Mouse (Mus musculus) kidney, adult 2 months (tissue): Measurements from ENCODE around the gene Cdkn1a.

ENCODE experiments used
- CTCF ChIP-seq: fragments of 200-500 bp; conservative IDR thresholded peaks from 2 replicates; pipeline ENCODE4 v1.5.1; 2011; ENCODE audit warnings: low read depth, mild to moderate bottlenecking, control low read depth, low read length, moderate library complexity, mixed read lengths; ENCODE audit not compliant: insufficient read depth, insufficient read length
- POLR2A ChIP-seq: fragments of 200-500 bp; IDR thresholded peaks from one replicate; pipeline ENCODE4 v1.6.1; 2011; ENCODE audit warnings: low read depth, low read length, control low read depth

DNA sequence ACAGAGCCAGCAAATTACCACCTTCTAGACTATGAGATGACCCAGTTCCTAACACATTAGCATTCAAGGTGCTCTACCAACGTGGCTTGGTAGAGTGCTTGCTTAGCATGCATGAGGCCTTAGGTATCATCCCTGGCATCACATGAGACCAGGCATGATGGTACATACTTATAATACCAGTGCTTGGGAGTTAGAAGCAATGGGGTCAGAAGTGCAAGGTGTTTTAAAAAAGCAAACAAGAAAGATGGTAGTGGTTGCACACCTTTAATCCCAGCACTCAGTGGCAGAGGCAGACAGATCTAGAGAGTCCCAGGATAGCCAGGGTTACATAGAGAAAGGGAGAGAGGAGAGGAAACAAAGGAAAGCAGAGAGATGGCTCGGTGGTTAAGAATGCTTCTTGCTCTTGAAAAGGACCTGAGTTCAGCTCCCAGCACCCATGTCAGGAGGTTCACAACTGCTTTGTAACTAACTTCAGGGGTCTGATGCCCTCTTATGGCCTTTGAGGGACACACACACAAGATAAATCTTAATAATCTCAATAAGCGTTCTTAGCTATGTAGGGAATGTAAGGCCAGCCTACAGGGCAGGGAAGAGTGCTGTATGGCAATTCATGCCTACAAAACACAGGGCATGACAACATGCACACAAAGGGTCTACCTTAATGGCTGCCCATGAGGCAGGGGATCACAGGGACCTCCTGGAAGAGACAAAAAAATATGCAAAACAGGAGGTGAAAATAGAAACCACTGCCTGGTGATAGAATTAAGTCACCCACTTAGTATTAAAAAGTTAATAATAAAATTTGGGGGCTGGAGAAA, 42.9 kb upstream of the Cdkn1a start:
- TF ChIP-seq CTCF (no peak), POLR2A (no peak)
